Mouse (Mus musculus): Measurements from ENCODE around the gene Arhgap24. TPM values are rescaled to one million over a fixed set of nuclear protein-coding genes. Genes with fewer than 3 reads are reported as not detected.

Gene Arhgap24
- polyA plus RNA-seq, 1 experiment: 12.5 TPM

- Histone ChIP-seq H3ac (ENCODE audit: control insufficient read depth, insufficient read length) (no peak overlapping the region), H3K4me3 (no peak overlapping the region), H3K27me3 (ENCODE audit: control insufficient read depth, insufficient read depth, insufficient read length) (no peaks in the 10 kb centered on the region), H3K4me2 (ENCODE audit: low read depth) (no peak overlapping the region), H3K79me2 (ENCODE audit: control insufficient read depth, insufficient read depth) (no peaks in the 10 kb centered on the region), H3K36me3 (ENCODE audit: control insufficient read depth, insufficient read depth) (no peaks in the 10 kb centered on the region)
- TF ChIP-seq MYOD1 (IDR thresholded peaks at IDR 0.05; ENCODE audit: control insufficient read depth in 1 of 3, insufficient read length in 2 of 3, low read depth in 2 of 3) (no peak), POLR2A (IDR thresholded peaks at IDR 0.05; ENCODE audit: insufficient read length, low read depth) (no peak), CEBPB (IDR thresholded peaks at IDR 0.05; ENCODE audit: insufficient read depth, poor library complexity, severe bottlenecking) (no peak), TCF3 (IDR thresholded peaks at IDR 0.05; ENCODE audit: insufficient read length, low read depth) (no peak), TCF12 (IDR thresholded peaks at IDR 0.05; ENCODE audit: insufficient read depth, poor library complexity, severe bottlenecking) (no peak), E2F4 (IDR thresholded peaks at IDR 0.05; ENCODE audit: insufficient read depth) (no peak), SRF (IDR thresholded peaks at IDR 0.05; ENCODE audit: control insufficient read depth, insufficient read length, low read depth) (no peak), USF1 (IDR thresholded peaks at IDR 0.05; ENCODE audit: low read depth) (no peak)
Observed at GRCm38 (mm10) chr5:102703325-102704099, 222.3 kb downstream of the Arhgap24 start.

- Histone ChIP-seq H3K79me2 (ENCODE audit: control insufficient read depth, insufficient read depth) (no peaks in the 10 kb centered on the region), H3K4me3 (no peak overlapping the region), H3ac (ENCODE audit: control insufficient read depth, insufficient read length) (no peak overlapping the region), H3K27me3 (ENCODE audit: control insufficient read depth, insufficient read depth, insufficient read length) (no peaks in the 10 kb centered on the region), H3K4me2 (ENCODE audit: low read depth) (no peak overlapping the region), H3K36me3 (ENCODE audit: control insufficient read depth, insufficient read depth) (no peaks in the 10 kb centered on the region)
- no peak for TF ChIP-seq TCF12 (IDR thresholded peaks at IDR 0.05; ENCODE audit: insufficient read depth, poor library complexity, severe bottlenecking)
- TF ChIP-seq TCF3 (IDR thresholded peaks at IDR 0.05; ENCODE audit: insufficient read length, low read depth): no peak
- no peak for TF ChIP-seq USF1 (IDR thresholded peaks at IDR 0.05; ENCODE audit: low read depth)
- no peak for TF ChIP-seq E2F4 (IDR thresholded peaks at IDR 0.05; ENCODE audit: insufficient read depth)
- TF ChIP-seq MYOG (IDR thresholded peaks at IDR 0.05; ENCODE audit: control insufficient read depth in 1 of 3, insufficient read depth in 1 of 3, insufficient read length in 2 of 3, low read depth in 2 of 3): no peak
- TF ChIP-seq REST (IDR thresholded peaks at IDR 0.05; ENCODE audit: insufficient read depth, insufficient read length): no peak
- TF ChIP-seq MAX (IDR thresholded peaks at IDR 0.05; ENCODE audit: low read depth): no peak
- TF ChIP-seq POLR2AphosphoS2 (IDR thresholded peaks at IDR 0.05; ENCODE audit: insufficient read length, low read depth): no peak
- no peak for TF ChIP-seq POLR2A (IDR thresholded peaks at IDR 0.05; ENCODE audit: insufficient read length, low read depth)
- no peak for TF ChIP-seq MYOD1 (IDR thresholded peaks at IDR 0.05; ENCODE audit: control insufficient read depth in 1 of 3, insufficient read length in 2 of 3, low read depth in 2 of 3)
- no peak for TF ChIP-seq SRF (IDR thresholded peaks at IDR 0.05; ENCODE audit: control insufficient read depth, insufficient read length, low read depth)
- no peak for TF ChIP-seq CEBPB (IDR thresholded peaks at IDR 0.05; ENCODE audit: insufficient read depth, poor library complexity, severe bottlenecking)
Observed at GRCm38 (mm10) chr5:102705170-102705569, 224.0 kb downstream of the Arhgap24 start.

GRCm38 (mm10) chr5:102710336-102710735, 229.1 kb downstream of the Arhgap24 start:
- Histone ChIP-seq H3ac (ENCODE audit: control insufficient read depth, insufficient read length) (no peak overlapping the region), H3K4me3 (no peak overlapping the region), H3K27me3 (ENCODE audit: control insufficient read depth, insufficient read depth, insufficient read length) (no peaks in the 10 kb centered on the region), H3K4me2 (ENCODE audit: low read depth) (no peak overlapping the region), H3K79me2 (ENCODE audit: control insufficient read depth, insufficient read depth) (no peaks in the 10 kb centered on the region), H3K36me3 (ENCODE audit: control insufficient read depth, insufficient read depth) (no peaks in the 10 kb centered on the region)
- TF ChIP-seq REST (IDR thresholded peaks at IDR 0.05; ENCODE audit: insufficient read depth, insufficient read length): no peak
- no peak for TF ChIP-seq USF1 (IDR thresholded peaks at IDR 0.05; ENCODE audit: low read depth)
- no peak for TF ChIP-seq MAX (IDR thresholded peaks at IDR 0.05; ENCODE audit: low read depth)

DNA sequence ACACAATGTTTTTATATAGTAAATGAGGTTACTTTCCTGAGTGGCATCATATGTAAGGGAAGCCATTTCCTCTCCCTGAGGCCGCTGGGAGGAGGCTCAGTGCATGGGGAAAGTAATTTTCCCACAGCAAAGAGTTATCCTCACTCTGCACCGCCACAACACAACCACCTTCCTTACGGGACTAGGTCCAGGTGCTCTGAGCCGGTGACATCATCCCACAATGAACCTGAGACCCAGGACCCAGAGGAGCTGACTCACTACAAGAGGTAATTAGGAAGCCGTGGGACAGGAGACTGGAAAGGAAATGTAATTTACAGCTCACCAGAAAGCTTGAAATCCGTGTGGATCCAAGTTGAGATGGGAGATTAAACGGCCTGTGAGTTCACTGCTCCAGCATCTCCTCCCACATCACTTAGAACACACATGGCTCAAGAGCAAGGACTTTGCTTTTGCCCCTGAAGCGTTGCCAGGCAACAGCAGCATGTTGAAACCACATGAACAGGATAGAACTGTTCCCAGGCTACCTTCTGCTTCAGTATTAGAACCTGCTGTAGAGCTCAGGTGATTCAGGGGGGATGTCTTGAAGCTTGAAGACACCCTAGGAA, 238.3 kb downstream of the Arhgap24 start:
- TF ChIP-seq SRF (IDR thresholded peaks at IDR 0.05; ENCODE audit: control insufficient read depth, insufficient read length, low read depth): no peak
- TF ChIP-seq MYOD1 (IDR thresholded peaks at IDR 0.05; ENCODE audit: control insufficient read depth in 1 of 3, insufficient read length in 2 of 3, low read depth in 2 of 3): no peak
- no peak for TF ChIP-seq POLR2A (IDR thresholded peaks at IDR 0.05; ENCODE audit: insufficient read length, low read depth)
- TF ChIP-seq MYOG (IDR thresholded peaks at IDR 0.05; ENCODE audit: control insufficient read depth in 1 of 3, insufficient read depth in 1 of 3, insufficient read length in 2 of 3, low read depth in 2 of 3): no peak
- TF ChIP-seq USF1 (IDR thresholded peaks at IDR 0.05; ENCODE audit: low read depth): no peak
- TF ChIP-seq E2F4 (IDR thresholded peaks at IDR 0.05; ENCODE audit: insufficient read depth): no peak
- TF ChIP-seq TCF12 (IDR thresholded peaks at IDR 0.05; ENCODE audit: insufficient read depth, poor library complexity, severe bottlenecking): no peak
- no peak for TF ChIP-seq MAX (IDR thresholded peaks at IDR 0.05; ENCODE audit: low read depth)
- no peak for TF ChIP-seq TCF3 (IDR thresholded peaks at IDR 0.05; ENCODE audit: insufficient read length, low read depth)
- no peak for TF ChIP-seq POLR2AphosphoS2 (IDR thresholded peaks at IDR 0.05; ENCODE audit: insufficient read length, low read depth)
- TF ChIP-seq REST (IDR thresholded peaks at IDR 0.05; ENCODE audit: insufficient read depth, insufficient read length): no peak
- H3K79me2 ChIP-seq (ENCODE audit: control insufficient read depth, insufficient read depth): no peaks in the 10 kb centered on the region
- no peak overlapping the region for H3ac ChIP-seq (ENCODE audit: control insufficient read depth, insufficient read length)
- no peaks in the 10 kb centered on the region for H3K27me3 ChIP-seq (ENCODE audit: control insufficient read depth, insufficient read depth, insufficient read length)
- no peak overlapping the region for H3K4me3 ChIP-seq
- H3K4me2 ChIP-seq (ENCODE audit: low read depth): no peak overlapping the region
- H3K36me3 ChIP-seq (ENCODE audit: control insufficient read depth, insufficient read depth): no peaks in the 10 kb centered on the region

- TF ChIP-seq MYOG (IDR thresholded peaks at IDR 0.05; ENCODE audit: control insufficient read depth in 1 of 3, insufficient read depth in 1 of 3, insufficient read length in 2 of 3, low read depth in 2 of 3): no peak
- TF ChIP-seq MYOD1 (IDR thresholded peaks at IDR 0.05; ENCODE audit: control insufficient read depth in 1 of 3, insufficient read length in 2 of 3, low read depth in 2 of 3): no peak
- Histone ChIP-seq H3K36me3 (ENCODE audit: control insufficient read depth, insufficient read depth) (no peaks in the 10 kb centered on the region), H3K4me2 (ENCODE audit: low read depth) (no peak overlapping the region), H3ac (ENCODE audit: control insufficient read depth, insufficient read length) (no peak overlapping the region), H3K4me3 (no peak overlapping the region), H3K79me2 (ENCODE audit: control insufficient read depth, insufficient read depth) (no peaks in the 10 kb centered on the region), H3K27me3 (ENCODE audit: control insufficient read depth, insufficient read depth, insufficient read length) (no peaks in the 10 kb centered on the region)
Observed at GRCm38 (mm10) chr5:102723558-102723957, 242.4 kb downstream of the Arhgap24 start.

Measured in myocyte (in vitro differentiated cells).